Comparison of ENCODE assay signal across 18 mouse cellular contexts in genomic region chr19:59709180-59709579, GRCm38 (mm10).
DNase-seq lines count a peak whose midpoint lies in the region; ATAC-seq and TF ChIP-seq lines count a peak whose summit lies in the region.
"Had no signal": no experiment of that assay in that cellular context is flagged by ENCODE, and none has a peak within 500 bp of the region (broad histone marks: within the 10 kb centered on the region; RNA-seq: fewer than 3 reads in every experiment).

No protein-coding gene starts in this region.

- TF ChIP-seq POLR2A in brain, embryonic 14.5 days (IDR thresholded peaks at IDR 0.05; ENCODE audit: borderline replicate concordance, extremely low read depth, insufficient read depth, insufficient read length, poor library complexity, severe bottlenecking): no peak

- 0 out of 2 replicates have a peak, but pooled peaks have one; percentile 56 for ATAC-seq in forebrain, embryonic 11.5 days (replicated peaks; ENCODE audit: low FRiP score)
- no peak for ATAC-seq in forebrain, postnatal 0 days
- peak; percentile 33; the same call in 1 of the 2 replicates for ATAC-seq in forebrain, embryonic 13.5 days
- ATAC-seq in embryonic facial prominence, embryonic 15.5 days (ENCODE audit: insufficient number of reproducible peaks, low FRiP score, low TSS enrichment, low read depth): peak; percentile 64; the same call in 1 of the 2 replicates

- 24% methylated on average over 2 of the region's 2 CpGs for WGBS in forebrain, embryonic 11.5 days
- WGBS in forebrain, postnatal 0 days: 10% methylated on average over 2 of the region's 2 CpGs
- 10% methylated on average over 2 of the region's 2 CpGs for WGBS in forebrain, embryonic 13.5 days
- 37% methylated on average over 2 of the region's 2 CpGs for WGBS in forebrain, embryonic 10.5 days
- WGBS in embryonic facial prominence, embryonic 15.5 days: 52% methylated on average over 2 of the region's 2 CpGs

- 0 out of 2 replicates have a peak, but pooled peaks cover 2% of the 10 kb centered on the region for H3K4me1 ChIP-seq in forebrain, embryonic 11.5 days (replicated peaks; ENCODE audit: control insufficient read depth, insufficient read depth, low read length)
- H3K4me1 ChIP-seq in forebrain, postnatal 0 days (ENCODE audit: insufficient read depth): no peaks in the 10 kb centered on the region
- peaks cover 9% of the 10 kb centered on the region for H3K4me1 ChIP-seq in forebrain, embryonic 13.5 days
- peaks cover 30% of the 10 kb centered on the region for H3K4me1 ChIP-seq in forebrain, embryonic 10.5 days
- no peaks in the 10 kb centered on the region for H3K4me1 ChIP-seq in embryonic facial prominence, embryonic 15.5 days
- H3K4me1 ChIP-seq: embryonic facial prominence, embryonic 13.5 days had no signal

- H3K4me2 ChIP-seq in forebrain, embryonic 11.5 days (ENCODE audit: low read depth, low read length, severe bottlenecking): no peak overlapping the region
- no peak overlapping the region for H3K4me2 ChIP-seq in forebrain, postnatal 0 days (ENCODE audit: low read depth)
- H3K4me2 ChIP-seq in forebrain, embryonic 13.5 days: no peak overlapping the region
- no peak overlapping the region for H3K4me2 ChIP-seq in embryonic facial prominence, embryonic 15.5 days (replicated peaks)
- H3K4me2 ChIP-seq: embryonic facial prominence, embryonic 13.5 days had no signal

- H3K9ac ChIP-seq in forebrain, embryonic 11.5 days (ENCODE audit: low read length): no peak overlapping the region
- H3K9ac ChIP-seq in forebrain, postnatal 0 days: no peak overlapping the region
- H3K9ac ChIP-seq in forebrain, embryonic 13.5 days: no peak overlapping the region
- no peak overlapping the region for H3K9ac ChIP-seq in embryonic facial prominence, embryonic 15.5 days
- H3K9ac ChIP-seq: embryonic facial prominence, embryonic 13.5 days had no signal

- H3K27ac ChIP-seq in forebrain, embryonic 11.5 days (ENCODE audit: low read depth, low read length): no peak overlapping the region
- no peak overlapping the region for H3K27ac ChIP-seq in forebrain, postnatal 0 days (ENCODE audit: low read depth, low read length)
- no peak overlapping the region for H3K27ac ChIP-seq in forebrain, embryonic 13.5 days
- H3K27ac ChIP-seq in forebrain, embryonic 10.5 days: no peak overlapping the region
- no peak overlapping the region for H3K27ac ChIP-seq in embryonic facial prominence, embryonic 15.5 days (replicated peaks)
- H3K27ac ChIP-seq: embryonic facial prominence, embryonic 13.5 days; gastrocnemius, adult 2 months had no signal

- DNase-seq in forebrain, embryonic 11.5 days (ENCODE audit: low spot score): peak; percentile 66
- no peak for DNase-seq in forebrain, postnatal 0 days
- DNase-seq in forebrain, embryonic 10.5 days (ENCODE audit: extremely low spot score, low spot score): no peak
- peak; percentile 76 for DNase-seq in brain, embryonic 14.5 days (ENCODE audit: low read depth)
- no peak for DNase-seq in left cerebral cortex, adult 11 months (ENCODE audit: low spot score)
- DNase-seq: adrenal gland, adult 2 months; adrenal gland, postnatal 10 days; adrenal gland, postnatal 25 days; cerebellum, adult 11-12 months; cerebellum, adult 2 months; cerebellum, adult 9-10 months; cerebellum, postnatal 10 days; cerebellum, postnatal 25 days; gastrocnemius, adult 2 months had no signal

- no peak for TF ChIP-seq CTCF in forebrain, postnatal 0 days (IDR thresholded peaks at IDR 0.05; ENCODE audit: low read depth)
- TF ChIP-seq CTCF in brain, embryonic 14.5 days (IDR thresholded peaks at IDR 0.05; ENCODE audit: borderline replicate concordance, extremely low read depth, insufficient read depth, insufficient read length): no peak

- H3K4me3 ChIP-seq in forebrain, embryonic 11.5 days (ENCODE audit: low read depth, low read length): no peak overlapping the region
- H3K4me3 ChIP-seq in forebrain, postnatal 0 days (ENCODE audit: low read depth, low read length): no peak overlapping the region
- no peak overlapping the region for H3K4me3 ChIP-seq in forebrain, embryonic 13.5 days
- no peak overlapping the region for H3K4me3 ChIP-seq in forebrain, embryonic 10.5 days
- no peak overlapping the region for H3K4me3 ChIP-seq in embryonic facial prominence, embryonic 15.5 days (replicated peaks)
- H3K4me3 ChIP-seq: embryonic facial prominence, embryonic 13.5 days; erythroblast, embryonic 14.5 days; gastrocnemius, adult 2 months had no signal

- no peaks in the 10 kb centered on the region for H3K9me3 ChIP-seq in forebrain, embryonic 11.5 days (ENCODE audit: control insufficient read depth, low read length)
- no peaks in the 10 kb centered on the region for H3K9me3 ChIP-seq in forebrain, postnatal 0 days (ENCODE audit: low read length)
- H3K9me3 ChIP-seq in forebrain, embryonic 13.5 days (replicated peaks): no peaks in the 10 kb centered on the region
- no peaks in the 10 kb centered on the region for H3K9me3 ChIP-seq in forebrain, embryonic 10.5 days
- H3K9me3 ChIP-seq in embryonic facial prominence, embryonic 15.5 days (replicated peaks): no peaks in the 10 kb centered on the region
- H3K9me3 ChIP-seq: embryonic facial prominence, embryonic 13.5 days had no signal

- H3K36me3 ChIP-seq in forebrain, embryonic 11.5 days (ENCODE audit: control insufficient read depth, insufficient read depth, low read length): no peaks in the 10 kb centered on the region
- no peaks in the 10 kb centered on the region for H3K36me3 ChIP-seq in forebrain, postnatal 0 days (ENCODE audit: insufficient read depth)
- no peaks in the 10 kb centered on the region for H3K36me3 ChIP-seq in forebrain, embryonic 13.5 days (ENCODE audit: poor library complexity, severe bottlenecking)
- no peaks in the 10 kb centered on the region for H3K36me3 ChIP-seq in forebrain, embryonic 10.5 days (replicated peaks)
- H3K36me3 ChIP-seq in embryonic facial prominence, embryonic 15.5 days: no peaks in the 10 kb centered on the region
- H3K36me3 ChIP-seq: embryonic facial prominence, embryonic 13.5 days had no signal

- H3K27me3 ChIP-seq in forebrain, embryonic 11.5 days (ENCODE audit: control insufficient read depth, insufficient read depth, low read length): no peaks in the 10 kb centered on the region
- H3K27me3 ChIP-seq in forebrain, postnatal 0 days (ENCODE audit: insufficient read depth, low read length): no peaks in the 10 kb centered on the region
- H3K27me3 ChIP-seq in forebrain, embryonic 13.5 days: no peaks in the 10 kb centered on the region
- peaks cover 63% of the 10 kb centered on the region for H3K27me3 ChIP-seq in forebrain, embryonic 10.5 days (ENCODE audit: poor library complexity, severe bottlenecking)
- no peaks in the 10 kb centered on the region for H3K27me3 ChIP-seq in embryonic facial prominence, embryonic 15.5 days
- H3K27me3 ChIP-seq: embryonic facial prominence, embryonic 13.5 days had no signal

Comparison
In these comparisons a context has a peak if more than half of its experiments do, and no peak if none do; other contexts are left out.
1. DNase-seq: peak in forebrain, embryonic 11.5 days (single experiment) and brain, embryonic 14.5 days (single experiment); none in forebrain, postnatal 0 days (single experiment), forebrain, embryonic 10.5 days (single experiment) and left cerebral cortex, adult 11 months (single experiment).